21 mouse cellular contexts compared by ENCODE assay signal in genomic region chr4:143194328-143194727, GRCm38 (mm10). TPM values are rescaled to one million over a fixed set of nuclear protein-coding genes. Genes with fewer than 3 reads are reported as not detected.
DNase-seq lines count a peak whose midpoint lies in the region; ATAC-seq and TF ChIP-seq lines count a peak whose summit lies in the region.
"Had no signal": no experiment of that assay in that cellular context is flagged by ENCODE, and none has a peak within 500 bp of the region (broad histone marks: within the 10 kb centered on the region; RNA-seq: fewer than 3 reads in every experiment).

No protein-coding gene starts in this region.

- no peak overlapping the region for H3K4me2 ChIP-seq in intestine, embryonic 14.5 days (ENCODE audit: low read length)
- H3K4me2 ChIP-seq in intestine, postnatal 0 days (replicated peaks; ENCODE audit: low read depth) = no peak overlapping the region
- no peak overlapping the region for H3K4me2 ChIP-seq in liver, embryonic 12.5 days
- H3K4me2 ChIP-seq in liver, postnatal 0 days (ENCODE audit: low read depth, low read length) = no peak overlapping the region

- H3K4me3 ChIP-seq in intestine, embryonic 14.5 days (ENCODE audit: low read depth, low read length) = no peak overlapping the region
- H3K4me3 ChIP-seq in intestine, postnatal 0 days (ENCODE audit: low read depth, low read length) = no peak overlapping the region
- no peak overlapping the region for H3K4me3 ChIP-seq in liver, adult 2 months (ENCODE audit: insufficient read depth, low read depth, low read length)
- no peak overlapping the region for H3K4me3 ChIP-seq in liver, embryonic 12.5 days
- H3K4me3 ChIP-seq in liver, postnatal 0 days (ENCODE audit: low read depth, low read length) = no peak overlapping the region

- DNase-seq in intestine, embryonic 14.5 days (ENCODE audit: low spot score) = peak; percentile 3
- DNase-seq in liver, adult 2 months (ENCODE audit: extremely low read depth, low read depth, low spot score) = peak; percentile 82
- no peak for DNase-seq in liver, postnatal 0 days
- no peak for DNase-seq in liver
- DNase-seq: adrenal gland, adult 2 months; adrenal gland, adult 8-10 months; adrenal gland, postnatal 10 days; adrenal gland, postnatal 14 days; adrenal gland, postnatal 25 days; adrenal gland, postnatal 36 days; B cell, adult 2 months; cerebellum, adult 11 months; cerebellum, adult 11-12 months; cerebellum, adult 18-20 months had no signal

- H3K36me3 ChIP-seq in intestine, embryonic 14.5 days (ENCODE audit: control insufficient read depth, insufficient read depth, low read length) = no peaks in the 10 kb centered on the region
- H3K36me3 ChIP-seq in intestine, postnatal 0 days (ENCODE audit: control insufficient read depth, insufficient read depth) = no peaks in the 10 kb centered on the region
- H3K36me3 ChIP-seq in liver, adult 2 months (ENCODE audit: control insufficient read depth, insufficient read depth, low read length) = no peaks in the 10 kb centered on the region
- H3K36me3 ChIP-seq in liver, embryonic 12.5 days = no peaks in the 10 kb centered on the region
- no peaks in the 10 kb centered on the region for H3K36me3 ChIP-seq in liver, postnatal 0 days (replicated peaks; ENCODE audit: insufficient read depth, low read length)

- no peak for TF ChIP-seq EP300 in liver, postnatal 0 days (IDR thresholded peaks at IDR 0.05; ENCODE audit: low read depth)

- WGBS in intestine, embryonic 14.5 days = 80% methylated on average over 5 of the region's 5 CpGs
- WGBS in intestine, postnatal 0 days = 75% methylated on average over 5 of the region's 5 CpGs
- 31% methylated on average over 5 of the region's 5 CpGs for WGBS in liver, adult 2 months
- WGBS in liver, embryonic 12.5 days (ENCODE audit: insufficient replicate concordance) = 79% methylated on average over 5 of the region's 5 CpGs
- 60% methylated on average over 5 of the region's 5 CpGs for WGBS in liver, postnatal 0 days (ENCODE audit: insufficient replicate concordance)

- TF ChIP-seq CTCF in intestine, postnatal 0 days (IDR thresholded peaks at IDR 0.05; ENCODE audit: low read depth) = no peak
- TF ChIP-seq CTCF in liver, adult 2 months (IDR thresholded peaks at IDR 0.05; ENCODE audit: low read depth, low read length) = no peak
- TF ChIP-seq CTCF in liver, postnatal 0 days (IDR thresholded peaks at IDR 0.05; ENCODE audit: low read depth) = no peak

- H3K9ac ChIP-seq in intestine, embryonic 14.5 days (ENCODE audit: low read length) = no peak overlapping the region
- H3K9ac ChIP-seq in intestine, postnatal 0 days (ENCODE audit: low read depth, low read length) = no peak overlapping the region
- H3K9ac ChIP-seq in liver, adult 2 months (ENCODE audit: low read depth, low read length) = no peak overlapping the region
- H3K9ac ChIP-seq in liver, embryonic 12.5 days = no peak overlapping the region
- H3K9ac ChIP-seq in liver, postnatal 0 days (replicated peaks) = no peak overlapping the region

- peaks cover 14% of the 10 kb centered on the region; the same call in 1 of the 2 replicates for H3K79me2 ChIP-seq in liver, adult 2 months (ENCODE audit: control insufficient read depth, insufficient read depth, low read length)

- no peaks in the 10 kb centered on the region for H3K9me3 ChIP-seq in intestine, embryonic 14.5 days (ENCODE audit: control insufficient read depth, low read length)
- no peaks in the 10 kb centered on the region for H3K9me3 ChIP-seq in intestine, postnatal 0 days (ENCODE audit: control insufficient read depth)
- no peaks in the 10 kb centered on the region for H3K9me3 ChIP-seq in liver, embryonic 12.5 days (replicated peaks)
- no peaks in the 10 kb centered on the region for H3K9me3 ChIP-seq in liver, postnatal 0 days (ENCODE audit: low read length)
- H3K9me3 ChIP-seq: G1E had no signal

- no peak overlapping the region for H3K27ac ChIP-seq in intestine, embryonic 14.5 days (ENCODE audit: low read depth)
- H3K27ac ChIP-seq in intestine, postnatal 0 days (ENCODE audit: low read depth, low read length) = no peak overlapping the region
- no peak overlapping the region for H3K27ac ChIP-seq in liver, adult 2 months (replicated peaks; ENCODE audit: insufficient read depth, low read depth, low read length)
- no peak overlapping the region for H3K27ac ChIP-seq in liver, embryonic 12.5 days
- H3K27ac ChIP-seq in liver, postnatal 0 days (ENCODE audit: low read depth) = no peak overlapping the region

- no peak for ATAC-seq in intestine, embryonic 14.5 days (replicated peaks; ENCODE audit: low FRiP score, low TSS enrichment, low read depth)
- no peak for ATAC-seq in intestine, postnatal 0 days
- ATAC-seq in liver, embryonic 12.5 days = no peak
- ATAC-seq in liver, postnatal 0 days = peak; percentile 77
- ATAC-seq: activated CD4-positive, CD25-positive, alpha-beta regulatory T cell, adult 4 months; CD4-positive, CD25-positive, alpha-beta regulatory T cell, adult 4 months; Patski had no signal

- TF ChIP-seq POLR2A in liver, adult 2 months (IDR thresholded peaks at IDR 0.05; ENCODE audit: extremely low read depth, insufficient read depth, low read length) = no peak

- no peaks in the 10 kb centered on the region for H3K27me3 ChIP-seq in intestine, embryonic 14.5 days (replicated peaks; ENCODE audit: control insufficient read depth, insufficient read depth, low read length)
- H3K27me3 ChIP-seq in intestine, postnatal 0 days (replicated peaks; ENCODE audit: control insufficient read depth, insufficient read depth, low read length) = no peaks in the 10 kb centered on the region
- no peaks in the 10 kb centered on the region for H3K27me3 ChIP-seq in liver, adult 2 months (ENCODE audit: control insufficient read depth, insufficient read depth, low read length)
- H3K27me3 ChIP-seq in liver, embryonic 12.5 days (replicated peaks) = no peaks in the 10 kb centered on the region
- no peaks in the 10 kb centered on the region for H3K27me3 ChIP-seq in liver, postnatal 0 days (ENCODE audit: insufficient read depth, low read length)
- H3K27me3 ChIP-seq: CH12.LX, Patski had no signal

- no peaks in the 10 kb centered on the region; the same call in 1 of the 2 replicates for H3K4me1 ChIP-seq in intestine, embryonic 14.5 days (replicated peaks; ENCODE audit: control insufficient read depth, insufficient read depth, low read length)
- peaks cover 5% of the 10 kb centered on the region; the same call in 1 of the 2 replicates for H3K4me1 ChIP-seq in intestine, postnatal 0 days (replicated peaks; ENCODE audit: control insufficient read depth, insufficient read depth, low read length)
- peaks cover 20% of the 10 kb centered on the region for H3K4me1 ChIP-seq in liver, adult 2 months (ENCODE audit: control insufficient read depth, insufficient read depth, low read length)
- peaks cover 27% of the 10 kb centered on the region for H3K4me1 ChIP-seq in liver, embryonic 12.5 days
- H3K4me1 ChIP-seq in liver, postnatal 0 days (ENCODE audit: insufficient read depth) = peaks cover 26% of the 10 kb centered on the region

RNA-seq across cellular contexts. Expression of gene Prdm2, which starts 18.5 kb away (rescaled TPM):
- polyA plus RNA-seq in intestine, embryonic 14.5 days (2014; fragmentation: Nextera tagmentation; extraction: Ambion mirVana) = 12.4 and 12.5 TPM in 2 replicates
- polyA plus RNA-seq in intestine, postnatal 0 days (2015; fragmentation: Nextera tagmentation; extraction: Ambion mirVana) = 4.0 and 4.6 TPM in 2 replicates
- 6.9 and 8.1 TPM in 2 replicates for total RNA-seq in liver, adult 2 months (2014; rRNA removed)
- 4.9 and 7.9 TPM in 2 replicates for polyA plus RNA-seq in liver, adult 2 months (2012; rRNA removed)
- polyA plus RNA-seq in liver, embryonic 12.5 days (2016; fragmentation: Nextera tagmentation; extraction: Ambion mirVana) = 5.2 and 6.2 TPM in 2 replicates
- polyA plus RNA-seq in liver, postnatal 0 days (2015; fragmentation: Nextera tagmentation; extraction: Ambion mirVana) = 2.6 and 4.1 TPM in 2 replicates

Comparison
In these comparisons a context has a peak if more than half of its experiments do, and no peak if none do; other contexts are left out.
1. DNase-seq: peak in intestine, embryonic 14.5 days (single experiment) and liver, adult 2 months (single experiment); none in liver, postnatal 0 days (single experiment) and liver (single experiment).